Mouse (Mus musculus): ENCODE results near the gene Hist2h2be. TPM values are rescaled to one million over a fixed set of nuclear protein-coding genes. Genes with fewer than 3 reads are reported as not detected.

Hist2h2be gene
- polyA plus RNA-seq (2012; rRNA removed), result 9.9 and 10.2 TPM in 2 replicates

DNA sequence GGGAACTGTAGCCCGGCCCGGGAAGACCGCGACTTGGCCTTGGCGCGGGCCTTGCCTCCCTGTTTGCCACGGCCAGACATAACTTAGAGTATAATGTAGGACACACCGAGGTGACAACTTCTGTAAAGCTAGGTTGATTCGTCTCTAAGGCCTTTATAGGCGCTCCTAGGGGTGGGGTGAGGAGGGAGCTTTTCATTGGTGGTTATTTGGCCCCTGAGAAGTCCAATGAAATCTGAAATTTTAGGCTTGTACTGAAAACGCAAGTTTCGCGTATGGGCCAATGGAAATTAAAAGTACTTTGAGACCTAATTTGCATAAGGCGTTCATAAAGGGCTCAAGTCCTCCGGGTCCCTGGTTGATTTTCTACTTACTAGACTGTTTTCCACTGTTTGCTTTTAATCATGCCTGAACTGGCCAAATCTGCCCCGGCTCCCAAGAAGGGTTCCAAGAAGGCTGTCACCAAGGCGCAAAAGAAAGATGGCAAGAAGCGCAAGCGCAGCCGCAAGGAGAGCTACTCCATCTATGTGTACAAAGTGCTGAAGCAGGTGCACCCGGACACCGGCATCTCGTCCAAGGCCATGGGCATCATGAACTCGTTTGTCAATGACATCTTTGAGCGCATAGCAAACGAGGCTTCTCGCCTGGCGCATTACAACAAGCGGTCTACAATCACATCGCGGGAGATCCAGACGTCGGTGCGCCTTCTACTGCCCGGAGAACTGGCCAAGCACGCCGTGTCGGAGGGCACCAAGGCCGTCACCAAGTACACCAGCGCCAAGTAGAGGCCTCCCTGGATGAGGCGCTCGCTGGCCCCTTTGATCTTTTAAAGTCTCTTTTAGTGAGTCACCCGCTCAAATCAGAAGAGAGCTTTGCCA lies at the start of gene Hist2h2be, which contains the start of gene Hist2h2ac:
Gene Hist2h2be (plus strand): TSS at position 355 of the 875 bp plus-strand sequence.
Gene Hist2h2ac (minus strand): TSS at position 116 of the 875 bp plus-strand sequence.

DNA sequence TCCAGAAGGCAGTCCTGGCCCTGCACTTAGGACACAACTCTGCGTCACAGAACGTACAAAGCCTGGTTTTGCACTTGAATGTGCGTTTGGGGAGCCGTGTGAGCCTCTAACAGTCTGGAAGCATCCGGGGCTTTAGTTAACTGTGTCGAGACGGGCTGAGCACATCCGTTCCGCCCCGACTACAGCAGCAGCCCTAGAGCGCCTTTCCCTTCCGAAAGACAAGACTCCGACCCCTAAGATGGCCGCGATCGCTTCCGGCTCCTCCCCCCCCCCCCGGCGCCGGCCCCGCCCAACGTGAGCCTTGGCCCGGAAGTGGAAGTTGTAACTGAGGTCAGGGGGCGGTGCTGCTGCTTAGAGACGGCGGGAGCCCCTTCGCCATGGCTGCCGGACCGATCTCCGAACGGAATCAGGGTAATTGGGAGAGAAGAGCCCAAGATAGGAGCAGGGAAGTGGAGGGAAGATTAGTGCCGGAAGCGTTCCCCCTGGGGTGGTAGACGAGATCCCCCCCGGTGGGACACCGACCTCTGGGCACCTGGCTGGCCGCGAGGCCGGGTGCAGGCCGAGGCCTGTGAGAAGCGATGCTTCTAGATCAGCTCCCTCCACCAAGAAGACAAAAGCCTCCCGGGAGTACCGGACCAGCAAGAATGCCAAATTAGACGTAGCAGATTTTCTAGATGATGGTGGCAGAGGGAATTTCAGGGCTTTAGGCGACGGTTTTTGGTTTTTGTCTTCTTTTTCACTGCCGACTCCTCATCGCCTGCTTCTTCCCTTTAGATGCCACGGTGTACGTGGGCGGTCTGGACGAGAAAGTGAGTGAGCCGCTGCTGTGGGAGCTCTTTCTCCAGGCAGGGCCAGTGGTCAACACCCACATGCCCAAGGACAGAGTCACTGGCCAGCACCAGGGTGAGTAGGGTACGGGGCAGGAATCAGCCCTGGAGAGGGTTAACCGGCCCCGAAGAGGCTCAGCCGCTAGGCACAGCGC lies 48.4 kb upstream of the Hist2h2be start, which contains the start of gene Sf3b4:
Gene Sf3b4 (plus strand): TSS at position 136 of the 982 bp plus-strand sequence.

DNA sequence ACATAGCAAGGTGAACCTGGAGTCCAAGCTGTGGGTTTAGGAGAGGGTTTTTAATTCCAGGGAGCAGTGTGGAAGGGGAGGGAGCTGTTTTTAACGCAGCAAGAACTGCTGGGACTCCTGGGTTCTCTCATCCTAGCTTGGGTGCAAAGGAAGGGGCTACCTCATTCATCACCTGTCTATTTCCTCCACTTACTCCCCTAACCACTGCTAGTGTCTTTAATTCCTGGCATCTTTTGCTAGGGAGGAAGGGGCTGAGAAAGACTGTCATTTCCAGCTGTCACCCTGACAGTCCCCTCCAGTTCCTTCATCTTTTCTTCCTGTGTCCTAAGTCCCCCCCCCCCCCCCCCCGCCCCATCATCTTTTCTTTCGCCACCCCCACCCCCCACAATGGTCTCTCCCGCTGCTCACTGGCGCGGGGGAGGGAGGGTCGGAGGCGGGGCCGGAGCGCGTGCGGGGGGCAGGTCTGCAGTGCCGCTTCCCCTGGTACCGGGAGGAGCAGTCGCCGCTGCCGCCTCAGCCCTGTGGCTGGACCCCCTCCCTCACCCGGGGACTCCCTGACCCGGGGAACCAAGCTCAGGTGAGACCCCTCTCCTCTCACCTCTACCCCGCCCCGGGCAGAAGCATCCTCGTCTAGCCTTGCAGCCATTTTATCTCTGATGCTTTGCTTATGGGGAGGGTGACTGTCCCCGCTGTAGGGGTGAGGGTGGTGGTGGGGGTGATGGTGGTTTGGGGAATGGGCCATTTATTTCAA lies 40.0 kb upstream of the Hist2h2be start, which contains the start of gene Sv2a:
Gene Sv2a (plus strand): TSS at position 425 of the 751 bp plus-strand sequence.

DNA sequence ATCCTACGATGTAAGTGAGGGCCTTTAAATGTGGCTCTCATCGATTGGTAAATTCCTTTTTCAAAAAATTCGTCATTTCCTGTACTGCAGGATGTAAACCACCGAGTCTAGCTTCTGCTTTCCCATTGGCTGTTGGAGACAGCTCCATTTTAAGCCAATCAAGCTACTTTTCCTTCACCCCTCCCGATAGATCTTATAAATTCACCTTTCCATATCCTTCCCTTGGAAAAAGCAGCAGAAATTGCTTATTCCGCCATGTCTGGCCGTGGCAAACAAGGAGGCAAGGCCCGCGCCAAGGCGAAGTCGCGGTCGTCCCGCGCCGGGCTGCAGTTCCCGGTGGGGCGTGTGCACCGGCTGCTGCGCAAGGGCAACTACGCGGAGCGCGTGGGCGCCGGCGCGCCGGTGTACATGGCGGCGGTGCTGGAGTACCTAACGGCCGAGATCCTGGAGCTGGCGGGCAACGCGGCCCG lies 1.2 kb upstream of the Hist2h2be start, which contains the start of the genes Bola1 and Hist2h2ab:
Gene Bola1 (minus strand): TSS at position 49 of the 470 bp plus-strand sequence.
Gene Hist2h2ab (plus strand): TSS at position 205 of the 470 bp plus-strand sequence.

DNA sequence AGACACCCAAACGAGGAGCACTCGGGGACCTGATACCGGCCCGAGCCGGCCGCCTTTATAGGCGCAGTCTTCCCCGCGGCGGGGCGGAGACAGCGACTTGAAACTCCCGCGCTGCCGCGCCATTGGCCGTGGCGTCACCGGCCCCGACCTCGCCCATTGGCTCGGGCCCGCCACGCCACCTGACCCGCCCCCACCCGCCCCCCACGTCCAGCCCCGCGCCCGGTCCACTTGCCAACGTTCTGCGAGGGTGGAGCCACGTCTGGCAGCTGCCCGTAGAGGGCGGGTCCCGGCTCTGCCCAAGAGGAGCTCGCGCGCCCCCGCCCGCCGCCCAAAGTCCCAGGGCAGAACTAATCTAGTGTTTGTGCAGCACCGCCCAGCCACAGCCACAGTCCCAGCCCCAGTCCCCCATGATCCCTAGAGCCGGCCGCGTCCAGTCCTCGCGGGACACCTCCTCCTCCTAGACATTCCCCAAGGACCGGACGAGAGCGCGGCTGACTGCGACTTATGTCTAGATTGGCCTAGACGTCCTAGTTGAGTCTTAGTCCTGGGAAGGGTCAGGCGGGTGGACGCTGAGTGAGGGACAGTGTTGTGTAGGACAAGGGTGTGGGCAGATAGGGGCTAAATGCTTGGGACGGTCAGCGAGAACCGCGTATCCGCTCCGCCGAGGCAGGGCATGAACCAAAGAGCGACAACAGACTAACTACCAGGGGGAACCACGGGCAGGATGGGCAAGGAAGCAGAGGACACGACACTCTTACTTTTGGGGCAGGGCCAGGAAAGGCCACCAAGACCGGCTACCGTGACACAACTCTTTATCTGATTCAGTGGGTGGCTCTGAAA lies 18.3 kb downstream of the Hist2h2be start, which contains the start of gene Hist2h3c2:
Gene Hist2h3c2 (minus strand): TSS at position 174 of the 840 bp plus-strand sequence.

DNA sequence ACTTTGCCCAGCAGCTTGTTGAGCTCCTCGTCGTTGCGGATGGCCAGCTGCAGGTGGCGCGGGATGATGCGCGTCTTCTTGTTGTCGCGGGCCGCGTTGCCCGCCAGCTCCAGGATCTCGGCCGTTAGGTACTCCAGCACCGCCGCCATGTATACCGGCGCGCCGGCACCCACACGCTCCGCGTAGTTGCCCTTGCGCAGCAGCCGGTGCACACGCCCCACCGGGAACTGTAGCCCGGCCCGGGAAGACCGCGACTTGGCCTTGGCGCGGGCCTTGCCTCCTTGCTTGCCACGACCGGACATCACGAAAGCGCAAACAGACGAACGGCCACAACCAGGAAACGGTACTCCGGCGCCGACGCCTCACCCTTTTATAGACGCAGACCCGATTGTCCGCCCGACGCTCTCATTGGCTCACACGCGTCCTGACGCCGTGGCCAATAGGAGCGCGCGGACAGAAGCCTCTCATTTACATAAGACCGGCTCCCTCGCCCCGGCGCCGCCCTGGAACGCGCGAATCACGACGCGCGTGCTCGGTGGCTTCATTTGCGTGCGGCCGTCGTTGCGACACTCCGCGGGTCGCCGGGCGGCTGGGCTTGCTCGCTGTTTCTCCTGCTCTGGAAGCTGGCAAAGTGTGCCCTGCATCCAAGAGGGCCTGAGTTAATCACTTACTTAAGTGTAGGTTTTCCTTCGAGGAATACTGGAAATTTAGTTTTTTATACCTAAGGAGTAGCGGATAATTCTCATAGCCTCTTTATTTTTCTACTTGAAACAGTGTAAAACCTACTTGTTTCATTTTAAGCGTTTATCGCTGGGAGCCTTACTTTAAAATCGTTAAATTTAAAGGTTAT lies 19.3 kb downstream of the Hist2h2be start, which contains the start of gene Hist2h2aa2:
Gene Hist2h2aa2 (minus strand): TSS at position 328 of the 850 bp plus-strand sequence.

DNA sequence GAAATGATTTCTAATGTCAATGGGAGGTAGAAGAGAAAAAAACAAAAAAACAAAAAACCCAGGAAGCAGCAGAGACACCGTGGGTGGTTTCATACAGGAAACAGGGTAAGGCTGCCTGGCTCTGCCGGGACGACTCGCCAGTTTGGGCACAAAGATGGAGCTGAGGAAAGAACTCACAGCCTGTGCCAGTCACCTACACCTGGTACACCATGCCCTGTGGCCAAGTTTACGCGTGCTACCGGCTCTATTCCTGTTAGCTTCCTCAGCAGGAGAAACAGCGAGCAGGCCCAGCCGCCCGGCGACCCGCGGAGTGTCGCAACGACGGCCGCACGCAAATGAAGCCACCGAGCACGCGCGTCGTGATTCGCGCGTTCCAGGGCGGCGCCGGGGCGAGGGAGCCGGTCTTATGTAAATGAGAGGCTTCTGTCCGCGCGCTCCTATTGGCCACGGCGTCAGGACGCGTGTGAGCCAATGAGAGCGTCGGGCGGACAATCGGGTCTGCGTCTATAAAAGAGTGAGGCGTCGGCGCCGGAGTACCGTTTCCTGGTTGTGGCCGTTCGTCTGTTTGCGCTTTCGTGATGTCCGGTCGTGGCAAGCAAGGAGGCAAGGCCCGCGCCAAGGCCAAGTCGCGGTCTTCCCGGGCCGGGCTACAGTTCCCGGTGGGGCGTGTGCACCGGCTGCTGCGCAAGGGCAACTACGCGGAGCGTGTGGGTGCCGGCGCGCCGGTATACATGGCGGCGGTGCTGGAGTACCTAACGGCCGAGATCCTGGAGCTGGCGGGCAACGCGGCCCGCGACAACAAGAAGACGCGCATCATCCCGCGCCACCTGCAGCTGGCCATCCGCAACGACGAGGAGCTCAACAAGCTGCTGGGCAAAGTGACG lies 24.3 kb downstream of the Hist2h2be start, which contains the start of gene Hist2h2aa1:
Gene Hist2h2aa1 (plus strand): TSS at position 495 of the 884 bp plus-strand sequence.

DNA sequence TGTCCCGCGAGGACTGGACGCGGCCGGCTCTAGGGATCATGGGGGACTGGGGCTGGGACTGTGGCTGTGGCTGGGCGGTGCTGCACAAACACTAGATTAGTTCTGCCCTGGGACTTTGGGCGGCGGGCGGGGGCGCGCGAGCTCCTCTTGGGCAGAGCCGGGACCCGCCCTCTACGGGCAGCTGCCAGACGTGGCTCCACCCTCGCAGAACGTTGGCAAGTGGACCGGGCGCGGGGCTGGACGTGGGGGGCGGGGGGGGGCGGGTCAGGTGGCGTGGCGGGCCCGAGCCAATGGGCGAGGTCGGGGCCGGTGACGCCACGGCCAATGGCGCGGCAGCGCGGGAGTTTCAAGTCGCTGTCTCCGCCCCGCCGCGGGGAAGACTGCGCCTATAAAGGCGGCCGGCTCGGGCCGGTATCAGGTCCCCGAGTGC lies 25.5 kb downstream of the Hist2h2be start, which contains the start of gene Hist2h3c1:
Gene Hist2h3c1 (plus strand): TSS at position 259 of the 430 bp plus-strand sequence.

DNA sequence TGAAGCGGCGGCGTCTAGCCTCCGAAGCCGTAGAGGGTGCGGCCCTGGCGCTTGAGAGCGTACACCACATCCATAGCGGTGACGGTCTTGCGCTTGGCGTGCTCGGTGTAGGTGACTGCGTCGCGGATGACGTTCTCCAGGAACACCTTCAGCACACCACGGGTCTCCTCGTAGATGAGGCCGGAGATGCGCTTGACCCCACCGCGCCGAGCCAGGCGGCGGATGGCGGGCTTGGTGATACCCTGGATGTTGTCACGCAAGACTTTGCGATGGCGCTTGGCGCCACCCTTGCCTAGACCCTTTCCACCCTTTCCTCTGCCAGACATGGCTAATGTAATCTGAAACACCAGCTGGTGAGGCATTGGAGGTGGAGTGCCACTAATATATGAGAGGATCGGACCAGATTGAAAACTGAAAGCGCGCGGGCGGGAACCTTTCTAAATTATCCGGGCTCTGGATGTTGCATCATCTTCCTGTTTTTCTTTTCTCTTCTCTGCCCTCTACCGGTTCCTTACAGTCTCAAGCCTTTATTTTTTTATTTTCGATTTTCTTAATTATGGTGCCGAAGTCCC lies 42.1 kb downstream of the Hist2h2be start, which contains the start of gene Hist2h4:
Gene Hist2h4 (minus strand): TSS at position 333 of the 572 bp plus-strand sequence.

DNA sequence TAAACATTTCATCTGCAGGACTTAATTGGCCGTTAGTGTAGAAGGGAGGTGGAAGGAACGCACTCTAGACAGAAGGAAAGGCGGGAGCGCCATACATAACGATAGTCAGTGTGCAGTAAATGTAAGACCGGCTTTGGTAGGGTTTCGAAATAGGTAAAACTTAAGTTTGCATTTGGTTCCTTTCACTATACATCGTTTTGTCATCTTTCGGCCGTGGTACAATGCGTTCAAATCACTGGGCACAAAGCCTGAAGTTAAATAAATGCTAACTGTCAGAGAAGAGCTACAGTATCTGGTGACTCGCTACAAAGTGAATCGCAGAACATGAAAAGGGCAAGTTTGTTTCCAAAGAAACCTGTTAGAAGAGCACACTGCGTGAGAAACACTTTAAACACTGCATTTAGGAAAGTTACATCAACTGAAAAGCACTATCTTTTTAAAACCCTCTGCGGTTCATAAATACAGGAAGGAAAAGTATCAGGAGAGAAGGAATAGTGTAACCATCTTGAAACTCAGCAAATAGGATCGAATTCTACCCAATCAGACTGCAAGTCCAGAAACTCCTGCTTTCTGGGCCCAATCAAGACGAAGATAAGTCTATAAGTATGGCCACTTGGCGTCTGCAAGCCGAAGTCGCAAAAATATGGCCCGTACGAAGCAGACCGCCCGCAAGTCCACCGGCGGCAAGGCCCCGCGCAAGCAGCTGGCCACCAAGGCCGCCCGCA lies 47.3 kb downstream of the Hist2h2be start, which contains the start of gene Hist2h3b:
Gene Hist2h3b (plus strand): TSS at position 604 of the 725 bp plus-strand sequence.

DNA sequence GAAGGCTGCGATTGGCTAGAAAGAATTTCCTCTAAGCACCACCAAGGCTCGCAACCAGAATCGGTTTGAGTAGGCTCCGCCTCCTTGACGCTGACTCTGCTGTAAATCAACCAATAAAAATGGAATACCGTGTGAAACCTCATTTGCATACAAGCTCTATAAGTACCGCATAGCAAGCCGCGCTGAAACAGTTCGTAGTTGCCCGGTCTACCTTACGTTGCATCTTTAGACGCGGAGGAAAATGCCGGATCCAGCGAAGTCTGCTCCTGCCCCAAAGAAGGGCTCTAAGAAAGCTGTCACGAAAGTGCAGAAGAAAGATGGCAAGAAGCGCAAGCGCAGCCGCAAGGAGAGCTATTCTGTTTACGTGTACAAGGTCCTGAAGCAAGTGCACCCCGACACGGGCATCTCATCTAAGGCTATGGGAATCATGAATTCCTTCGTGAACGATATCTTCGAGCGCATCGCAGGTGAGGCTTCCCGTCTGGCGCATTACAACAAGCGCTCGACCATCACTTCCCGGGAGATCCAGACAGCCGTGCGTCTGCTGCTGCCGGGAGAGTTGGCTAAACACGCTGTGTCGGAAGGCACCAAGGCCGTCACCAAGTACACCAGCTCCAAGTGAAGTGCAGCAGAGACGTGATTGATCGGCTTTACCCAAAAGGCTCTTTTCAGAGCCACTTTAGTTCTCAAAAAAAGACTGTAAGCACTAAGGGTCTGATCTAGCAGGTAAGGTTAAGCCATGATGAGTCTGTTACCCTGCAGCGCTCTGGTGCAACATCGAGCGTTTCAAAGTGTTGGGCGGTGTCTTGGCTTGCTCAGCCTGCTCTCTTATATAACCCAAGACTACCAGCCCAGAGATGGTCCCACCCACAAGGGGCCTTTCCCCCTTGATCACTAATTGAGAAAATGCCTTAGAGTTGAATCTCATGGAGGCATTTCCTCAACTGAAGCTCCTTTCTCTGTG lies 48.9 kb downstream of the Hist2h2be start, which contains the start of gene Hist2h2bb:
Gene Hist2h2bb (plus strand): TSS at position 242 of the 964 bp plus-strand sequence.

Measured in central nervous system, embryonic 18 days (tissue).